Mouse (Mus musculus): Measurements from ENCODE around the gene Rab1a. TPM values are rescaled to one million over a fixed set of nuclear protein-coding genes. Genes with fewer than 3 reads are reported as not detected.
A peak's percentile ranks its signal among the peaks of the same experiment; 100 is the strongest.

The Rab1a gene
- polyA plus RNA-seq, 1 experiment = 25.1 TPM

GRCm38 (mm10) chr11:20204870-20205446 is 3.7 kb downstream of the Rab1a start:
- no peak overlapping the region for H3K4me3 ChIP-seq (ENCODE audit: extremely low read depth, insufficient read depth, insufficient read length)
- WGBS = 81% methylated on average over 9 of the region's 9 CpGs
- H3K4me1 ChIP-seq (ENCODE audit: control insufficient read depth, insufficient read depth, insufficient read length) = peaks cover 13% of the 10 kb centered on the region; the same call in 1 of the 2 replicates
- DNase-seq (ENCODE audit: low read depth in 1 of 2, low spot score in 2 of 2) = no peak
- no peak for TF ChIP-seq CTCF (IDR thresholded peaks at IDR 0.05; ENCODE audit: extremely low read depth, insufficient read depth, insufficient read length, insufficient replicate concordance)
- TF ChIP-seq POLR2A (IDR thresholded peaks at IDR 0.05; ENCODE audit: low read depth, low read length) = no peak
- no peak overlapping the region for H3K27ac ChIP-seq (ENCODE audit: insufficient read depth, low read length)
- H3K36me3 ChIP-seq (ENCODE audit: control insufficient read depth, insufficient read depth, low read length) = no peaks in the 10 kb centered on the region
- no peaks in the 10 kb centered on the region for H3K27me3 ChIP-seq (ENCODE audit: control insufficient read depth, insufficient read depth, low read length)

- no peak for TF ChIP-seq POLR2A (IDR thresholded peaks at IDR 0.05; ENCODE audit: low read depth, low read length)
- no peak for TF ChIP-seq CTCF (IDR thresholded peaks at IDR 0.05; ENCODE audit: extremely low read depth, insufficient read depth, insufficient read length, insufficient replicate concordance)
- no peaks in the 10 kb centered on the region for H3K36me3 ChIP-seq (ENCODE audit: control insufficient read depth, insufficient read depth, low read length)
- WGBS = 78% methylated on average over 4 of the region's 4 CpGs
- no peaks in the 10 kb centered on the region for H3K27me3 ChIP-seq (ENCODE audit: control insufficient read depth, insufficient read depth, low read length)
- no peak for DNase-seq (ENCODE audit: low read depth in 1 of 2, low spot score in 2 of 2)
- peaks cover 13% of the 10 kb centered on the region; the same call in 1 of the 2 replicates for H3K4me1 ChIP-seq (ENCODE audit: control insufficient read depth, insufficient read depth, insufficient read length)
- no peak overlapping the region for H3K4me3 ChIP-seq (ENCODE audit: extremely low read depth, insufficient read depth, insufficient read length)
- H3K27ac ChIP-seq (ENCODE audit: insufficient read depth, low read length) = no peak overlapping the region
Observed at GRCm38 (mm10) chr11:20205538-20205937, 4.3 kb downstream of the Rab1a start.

- no peaks in the 10 kb centered on the region for H3K36me3 ChIP-seq (ENCODE audit: control insufficient read depth, insufficient read depth, low read length)
- WGBS = 33% methylated on average over 2 of the region's 2 CpGs
- no peak for DNase-seq (ENCODE audit: low read depth in 1 of 2, low spot score in 2 of 2)
- peaks cover 19% of the 10 kb centered on the region; the same call in 1 of the 2 replicates for H3K4me1 ChIP-seq (ENCODE audit: control insufficient read depth, insufficient read depth, insufficient read length)
- no peak overlapping the region for H3K27ac ChIP-seq (ENCODE audit: insufficient read depth, low read length)
- H3K27me3 ChIP-seq (ENCODE audit: control insufficient read depth, insufficient read depth, low read length) = no peaks in the 10 kb centered on the region
- no peak overlapping the region for H3K4me3 ChIP-seq (ENCODE audit: extremely low read depth, insufficient read depth, insufficient read length)
- TF ChIP-seq CTCF (IDR thresholded peaks at IDR 0.05; ENCODE audit: extremely low read depth, insufficient read depth, insufficient read length, insufficient replicate concordance) (no peak), POLR2A (IDR thresholded peaks at IDR 0.05; ENCODE audit: low read depth, low read length) (no peak)
Observed at GRCm38 (mm10) chr11:20206626-20207223, 5.5 kb downstream of the Rab1a start.

GRCm38 (mm10) chr11:20207589-20207988 is 6.4 kb downstream of the Rab1a start:
- no peak overlapping the region for H3K4me3 ChIP-seq (ENCODE audit: extremely low read depth, insufficient read depth, insufficient read length)
- H3K4me1 ChIP-seq (ENCODE audit: control insufficient read depth, insufficient read depth, insufficient read length) = peaks cover 21% of the 10 kb centered on the region; the same call in 1 of the 2 replicates
- H3K36me3 ChIP-seq (ENCODE audit: control insufficient read depth, insufficient read depth, low read length) = no peaks in the 10 kb centered on the region
- H3K27ac ChIP-seq (ENCODE audit: insufficient read depth, low read length) = no peak overlapping the region
- 93% methylated on average over 2 of the region's 2 CpGs for WGBS
- TF ChIP-seq POLR2A (IDR thresholded peaks at IDR 0.05; ENCODE audit: low read depth, low read length) (no peak), CTCF (IDR thresholded peaks at IDR 0.05; ENCODE audit: extremely low read depth, insufficient read depth, insufficient read length, insufficient replicate concordance) (no peak)
- DNase-seq (ENCODE audit: low read depth in 1 of 2, low spot score in 2 of 2) = no peak
- no peaks in the 10 kb centered on the region for H3K27me3 ChIP-seq (ENCODE audit: control insufficient read depth, insufficient read depth, low read length)

GRCm38 (mm10) chr11:20211838-20212237 is 10.6 kb downstream of the Rab1a start:
- Histone ChIP-seq H3K4me1 (ENCODE audit: control insufficient read depth, insufficient read depth, insufficient read length) (peaks cover 9% of the 10 kb centered on the region), H3K27ac (ENCODE audit: insufficient read depth, low read length) (no peak overlapping the region), H3K4me3 (ENCODE audit: extremely low read depth, insufficient read depth, insufficient read length) (no peak overlapping the region), H3K36me3 (ENCODE audit: control insufficient read depth, insufficient read depth, low read length) (peaks cover 12% of the 10 kb centered on the region), H3K27me3 (ENCODE audit: control insufficient read depth, insufficient read depth, low read length) (no peaks in the 10 kb centered on the region)
- TF ChIP-seq POLR2A (IDR thresholded peaks at IDR 0.05; ENCODE audit: low read depth, low read length) (no peak), CTCF (IDR thresholded peaks at IDR 0.05; ENCODE audit: extremely low read depth, insufficient read depth, insufficient read length, insufficient replicate concordance) (no peak)
- 22% methylated on average over 2 of the region's 2 CpGs for WGBS
- DNase-seq (ENCODE audit: low read depth in 1 of 2, low spot score in 2 of 2) = no peak

GRCm38 (mm10) chr11:20214779-20215178 is 13.5 kb downstream of the Rab1a start:
- Histone ChIP-seq H3K36me3 (ENCODE audit: control insufficient read depth, insufficient read depth, low read length) (peaks cover 21% of the 10 kb centered on the region), H3K27me3 (ENCODE audit: control insufficient read depth, insufficient read depth, low read length) (no peaks in the 10 kb centered on the region), H3K4me3 (ENCODE audit: extremely low read depth, insufficient read depth, insufficient read length) (no peak overlapping the region), H3K4me1 (ENCODE audit: control insufficient read depth, insufficient read depth, insufficient read length) (peaks cover 9% of the 10 kb centered on the region), H3K27ac (ENCODE audit: insufficient read depth, low read length) (no peak overlapping the region)
- TF ChIP-seq POLR2A (IDR thresholded peaks at IDR 0.05; ENCODE audit: low read depth, low read length) (no peak), CTCF (IDR thresholded peaks at IDR 0.05; ENCODE audit: extremely low read depth, insufficient read depth, insufficient read length, insufficient replicate concordance) (no peak)
- peak in 1 of 2 experiments; percentile 19 for DNase-seq (ENCODE audit: low read depth in 1 of 2, low spot score in 2 of 2)
- 94% methylated on average over 1 of the region's 1 CpGs for WGBS

GRCm38 (mm10) chr11:20216415-20216814 is 15.2 kb downstream of the Rab1a start:
- Histone ChIP-seq H3K27me3 (ENCODE audit: control insufficient read depth, insufficient read depth, low read length) (no peaks in the 10 kb centered on the region), H3K4me1 (ENCODE audit: control insufficient read depth, insufficient read depth, insufficient read length) (peaks cover 4% of the 10 kb centered on the region), H3K36me3 (ENCODE audit: control insufficient read depth, insufficient read depth, low read length) (peaks cover 25% of the 10 kb centered on the region), H3K27ac (ENCODE audit: insufficient read depth, low read length) (no peak overlapping the region), H3K4me3 (ENCODE audit: extremely low read depth, insufficient read depth, insufficient read length) (no peak overlapping the region)
- WGBS = 94% methylated on average over 4 of the region's 4 CpGs
- DNase-seq (ENCODE audit: low read depth in 1 of 2, low spot score in 2 of 2) = no peak
- TF ChIP-seq POLR2A (IDR thresholded peaks at IDR 0.05; ENCODE audit: low read depth, low read length) (no peak), CTCF (IDR thresholded peaks at IDR 0.05; ENCODE audit: extremely low read depth, insufficient read depth, insufficient read length, insufficient replicate concordance) (no peak)

Measured in spleen, adult 2 months (tissue).